Mouse (Mus musculus): Measurements from ENCODE around the gene Gm11555. TPM values are rescaled to one million over a fixed set of nuclear protein-coding genes. Genes with fewer than 3 reads are reported as not detected.
"Not testable (repeated sequence)": the region's sequence is repeated elsewhere in the genome, so short reads cannot be mapped to it uniquely, and the experiment has no call there.

Gene Gm11555
- polyA plus RNA-seq, 1 experiment from 2014 or later = not detected

GRCm38 (mm10) chr11:99637086-99637485 lies 12.9 kb downstream of the Gm11555 start:
- ATAC-seq = no peak
- WGBS (ENCODE audit: insufficient replicate concordance) = 53% methylated on average over 1 of the region's 1 CpGs

GRCm38 (mm10) chr11:99634653-99635134 lies 15.3 kb downstream of the Gm11555 start, which contains the start of gene Krtap4-2:
Krtap4-2 (minus strand) TSS chr11:99635084.
- WGBS (ENCODE audit: insufficient replicate concordance) = 56% methylated on average over 8 of the region's 8 CpGs
- no peaks in the 10 kb centered on the region for H3K36me3 ChIP-seq
- H3K27me3 ChIP-seq (replicated peaks) = no peaks in the 10 kb centered on the region
- no peak within 1 kb of the TSS for H3K4me2 ChIP-seq
- ATAC-seq = no peak
- no peak within 1 kb of the TSS for H3K9ac ChIP-seq
- H3K4me1 ChIP-seq = no peaks in the 10 kb centered on the region
- no peak within 1 kb of the TSS for H3K4me3 ChIP-seq
- H3K9me3 ChIP-seq (replicated peaks) = no peaks in the 10 kb centered on the region
- H3K27ac ChIP-seq = no peak within 1 kb of the TSS

More at GRCm38 (mm10) chr11:99637086-99637485, 12.9 kb downstream of the Gm11555 start:
- no peak overlapping the region for H3K4me3 ChIP-seq
- no peaks in the 10 kb centered on the region for H3K4me1 ChIP-seq
- H3K9ac ChIP-seq = no peak overlapping the region
- no peak overlapping the region for H3K4me2 ChIP-seq
- no peaks in the 10 kb centered on the region for H3K9me3 ChIP-seq (replicated peaks)
- no peak overlapping the region for H3K27ac ChIP-seq
- no peaks in the 10 kb centered on the region for H3K27me3 ChIP-seq (replicated peaks)
- H3K36me3 ChIP-seq = no peaks in the 10 kb centered on the region

- no peak overlapping the region for H3K4me2 ChIP-seq
- ATAC-seq = no peak
- no peak overlapping the region for H3K9ac ChIP-seq
- H3K4me3 ChIP-seq = no peak overlapping the region
- no peaks in the 10 kb centered on the region for H3K4me1 ChIP-seq
- no peaks in the 10 kb centered on the region for H3K27me3 ChIP-seq (replicated peaks)
- H3K36me3 ChIP-seq = no peaks in the 10 kb centered on the region
- 41% methylated on average over 2 of the region's 2 CpGs for WGBS (ENCODE audit: insufficient replicate concordance)
- no peak overlapping the region for H3K27ac ChIP-seq
- H3K9me3 ChIP-seq (replicated peaks) = no peaks in the 10 kb centered on the region
These were observed 16.7 kb downstream of the Gm11555 start for GRCm38 (mm10) chr11:99633293-99633692.

- H3K9ac ChIP-seq = no peak overlapping the region
- H3K4me3 ChIP-seq = no peak overlapping the region
- no peak for ATAC-seq
- no peak overlapping the region for H3K27ac ChIP-seq
- no peak overlapping the region for H3K4me2 ChIP-seq
- no peaks in the 10 kb centered on the region for H3K36me3 ChIP-seq
- no peaks in the 10 kb centered on the region for H3K9me3 ChIP-seq (replicated peaks)
- no peaks in the 10 kb centered on the region for H3K27me3 ChIP-seq (replicated peaks)
- H3K4me1 ChIP-seq = no peaks in the 10 kb centered on the region
- 50% methylated on average over 3 of the region's 3 CpGs for WGBS (ENCODE audit: insufficient replicate concordance)
These were observed 19.1 kb downstream of the Gm11555 start for GRCm38 (mm10) chr11:99630890-99631289.

GRCm38 (mm10) chr11:99628138-99628537 lies 21.9 kb downstream of the Gm11555 start, which contains the start of gene Krtap4-1:
Krtap4-1 (minus strand) TSS chr11:99628238.
- Histone ChIP-seq H3K9ac (no peak within 1 kb of the TSS), H3K4me1 (no peaks in the 10 kb centered on the region), H3K9me3 (replicated peaks) (no peaks in the 10 kb centered on the region), H3K27ac (no peak within 1 kb of the TSS), H3K27me3 (replicated peaks) (no peaks in the 10 kb centered on the region), H3K4me2 (no peak within 1 kb of the TSS), H3K4me3 (no peak within 1 kb of the TSS), H3K36me3 (no peaks in the 10 kb centered on the region)
- ATAC-seq = no peak
- 61% methylated on average over 4 of the region's 4 CpGs for WGBS (ENCODE audit: insufficient replicate concordance)

GRCm38 (mm10) chr11:99620335-99620734 lies 29.7 kb downstream of the Gm11555 start, which contains the start of gene Gm11562:
Gm11562 (minus strand) TSS chr11:99620435.
- no peak for ATAC-seq
- H3K36me3 ChIP-seq = no peaks in the 10 kb centered on the region
- no peak within 1 kb of the TSS for H3K9ac ChIP-seq
- 72% methylated on average over 2 of the region's 2 CpGs for WGBS (ENCODE audit: insufficient replicate concordance)
- H3K27me3 ChIP-seq (replicated peaks) = no peaks in the 10 kb centered on the region
- no peak within 1 kb of the TSS for H3K4me2 ChIP-seq
- no peak within 1 kb of the TSS for H3K4me3 ChIP-seq
- H3K4me1 ChIP-seq = no peaks in the 10 kb centered on the region
- H3K9me3 ChIP-seq (replicated peaks) = no peaks in the 10 kb centered on the region
- H3K27ac ChIP-seq = no peak within 1 kb of the TSS

- WGBS (ENCODE audit: insufficient replicate concordance) = 50% methylated on average over 3 of the region's 3 CpGs
These were observed 35.2 kb downstream of the Gm11555 start, which contains the start of gene Krtap2-4 for GRCm38 (mm10) chr11:99614796-99615363. Krtap2-4 (minus strand) TSS chr11:99614846.

GRCm38 (mm10) chr11:99610089-99610488 lies 39.9 kb downstream of the Gm11555 start, which contains the start of gene Gm11937:
Gm11937 (minus strand) TSS chr11:99610189.
- not testable (repeated sequence) for H3K9me3 ChIP-seq (replicated peaks); H3K4me1 ChIP-seq; H3K27ac ChIP-seq; H3K9ac ChIP-seq; H3K27me3 ChIP-seq (replicated peaks); H3K36me3 ChIP-seq; H3K4me2 ChIP-seq; H3K4me3 ChIP-seq; ATAC-seq
- 55% methylated on average over 1 of the region's 2 CpGs for WGBS (ENCODE audit: insufficient replicate concordance)

More at GRCm38 (mm10) chr11:99614796-99615363, 35.2 kb downstream of the Gm11555 start, which contains the start of gene Krtap2-4:
- no peak for ATAC-seq
- Histone ChIP-seq H3K27me3 (replicated peaks) (no peaks in the 10 kb centered on the region), H3K36me3 (no peaks in the 10 kb centered on the region), H3K9ac (no peak within 1 kb of the TSS), H3K9me3 (replicated peaks) (no peaks in the 10 kb centered on the region), H3K4me3 (no peak within 1 kb of the TSS), H3K27ac (no peak within 1 kb of the TSS), H3K4me1 (no peaks in the 10 kb centered on the region), H3K4me2 (no peak within 1 kb of the TSS)

- Histone ChIP-seq H3K27ac (no peak overlapping the region), H3K36me3 (no peaks in the 10 kb centered on the region), H3K27me3 (replicated peaks) (no peaks in the 10 kb centered on the region), H3K4me1 (no peaks in the 10 kb centered on the region), H3K4me3 (no peak overlapping the region), H3K9me3 (replicated peaks) (no peaks in the 10 kb centered on the region), H3K4me2 (no peak overlapping the region), H3K9ac (no peak overlapping the region)
- WGBS (ENCODE audit: insufficient replicate concordance) = 56% methylated on average over 1 of the region's 1 CpGs
- no peak for ATAC-seq
These were observed 40.9 kb downstream of the Gm11555 start for GRCm38 (mm10) chr11:99609126-99609525.

GRCm38 (mm10) chr11:99603208-99603607 lies 46.8 kb downstream of the Gm11555 start, which contains the start of gene Gm11938:
Gm11938 (minus strand) TSS chr11:99603308.
- not testable (repeated sequence) for H3K9ac ChIP-seq; H3K4me3 ChIP-seq; ATAC-seq; H3K4me1 ChIP-seq; H3K27me3 ChIP-seq (replicated peaks); H3K4me2 ChIP-seq; H3K36me3 ChIP-seq; H3K27ac ChIP-seq; H3K9me3 ChIP-seq (replicated peaks)
- WGBS (ENCODE audit: insufficient replicate concordance) = 23% methylated on average over 1 of the region's 1 CpGs
